Mouse (Mus musculus): ENCODE results near the gene Tmem51.

The Tmem51 gene

DNA sequence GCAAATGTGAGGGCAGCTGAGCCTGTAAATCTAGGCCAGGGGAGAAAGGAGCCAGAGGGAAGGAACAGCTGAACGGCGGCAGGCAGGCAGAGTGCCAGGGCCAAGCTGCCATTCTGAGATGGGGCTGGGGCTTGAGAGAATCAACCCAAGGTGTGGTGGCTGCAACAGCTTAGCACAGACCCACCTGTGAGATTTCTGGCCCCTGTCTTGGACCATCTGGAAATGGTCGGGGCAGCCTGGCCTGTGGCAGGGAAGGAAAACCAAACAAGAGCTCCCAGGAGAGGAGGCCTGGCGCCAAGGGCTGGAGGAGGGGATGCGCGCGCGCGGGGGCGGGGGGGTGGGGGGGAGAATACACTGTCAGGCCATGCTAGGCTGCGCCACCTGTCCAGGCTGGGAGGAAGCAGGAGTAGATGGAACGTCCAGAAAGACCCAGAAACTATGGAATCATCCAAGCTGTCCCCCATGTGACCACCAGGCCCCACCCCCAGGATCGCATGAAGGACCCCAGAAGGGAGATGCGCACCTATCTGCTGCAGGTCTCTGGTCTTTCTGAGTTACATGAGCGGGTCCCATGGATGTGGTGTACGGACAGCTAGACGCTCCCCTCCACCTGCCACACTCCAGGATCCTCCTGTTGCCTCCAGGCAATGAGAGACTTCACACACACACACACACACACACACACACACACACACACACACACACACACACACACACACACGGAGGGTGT is 3.0 kb downstream of the Tmem51 start:
- DNase-seq = peak; percentile 95

DNA sequence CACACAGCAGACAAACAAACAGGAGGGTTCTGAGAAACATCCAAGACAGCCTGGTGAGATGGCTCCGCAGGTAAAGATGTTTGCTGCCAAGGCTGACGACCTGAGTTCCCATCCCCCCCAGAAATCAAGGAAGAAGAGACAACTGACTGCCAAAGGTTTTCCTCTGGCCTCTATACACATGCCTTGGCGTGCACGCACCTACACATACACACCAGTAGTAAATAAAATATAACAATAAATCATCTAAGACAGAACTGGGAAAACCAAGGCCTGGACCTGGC is 3.7 kb downstream of the Tmem51 start:
- DNase-seq = peak; percentile 89

DNA sequence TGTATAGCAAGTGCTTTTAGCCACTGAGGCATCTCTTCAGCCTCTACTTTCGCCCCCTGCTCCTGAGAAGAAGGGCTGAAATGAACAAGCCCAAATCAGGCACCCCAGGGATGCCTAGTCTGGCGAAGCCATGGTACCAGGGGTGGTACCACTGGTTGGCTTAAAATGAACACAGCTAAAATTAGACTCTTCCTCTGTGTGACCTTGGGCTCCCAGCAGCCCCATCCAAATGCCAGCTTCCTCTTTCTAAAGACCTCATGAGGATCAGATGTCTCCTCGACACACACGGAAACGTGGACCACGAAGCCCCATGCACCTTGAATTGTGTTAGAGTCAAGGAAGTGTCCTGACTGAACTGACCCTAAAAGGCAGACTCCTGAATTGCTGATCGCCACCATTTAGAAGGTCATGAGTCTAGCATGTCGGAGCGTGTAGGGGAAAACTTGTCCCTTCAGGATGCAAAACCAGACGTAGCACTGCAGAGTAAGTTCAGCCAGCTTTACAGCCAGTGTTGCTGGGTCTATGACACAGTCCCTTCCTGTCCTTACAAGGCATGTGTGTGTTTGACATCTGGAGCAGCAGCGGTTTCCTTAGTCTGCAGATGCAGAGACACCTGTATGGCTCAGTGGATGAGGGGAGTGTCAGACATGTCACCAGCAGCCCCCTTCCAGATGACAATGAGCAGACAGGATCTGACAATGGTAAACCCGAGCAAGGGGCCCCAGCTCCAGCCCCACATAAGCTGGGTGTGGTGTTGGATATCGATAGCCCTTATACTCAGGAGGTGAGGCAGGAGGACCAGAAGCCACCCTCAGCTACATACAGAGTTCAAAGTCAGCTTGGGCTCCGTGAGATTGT is 4.2 kb downstream of the Tmem51 start:
- peak; percentile 94 for DNase-seq

DNA sequence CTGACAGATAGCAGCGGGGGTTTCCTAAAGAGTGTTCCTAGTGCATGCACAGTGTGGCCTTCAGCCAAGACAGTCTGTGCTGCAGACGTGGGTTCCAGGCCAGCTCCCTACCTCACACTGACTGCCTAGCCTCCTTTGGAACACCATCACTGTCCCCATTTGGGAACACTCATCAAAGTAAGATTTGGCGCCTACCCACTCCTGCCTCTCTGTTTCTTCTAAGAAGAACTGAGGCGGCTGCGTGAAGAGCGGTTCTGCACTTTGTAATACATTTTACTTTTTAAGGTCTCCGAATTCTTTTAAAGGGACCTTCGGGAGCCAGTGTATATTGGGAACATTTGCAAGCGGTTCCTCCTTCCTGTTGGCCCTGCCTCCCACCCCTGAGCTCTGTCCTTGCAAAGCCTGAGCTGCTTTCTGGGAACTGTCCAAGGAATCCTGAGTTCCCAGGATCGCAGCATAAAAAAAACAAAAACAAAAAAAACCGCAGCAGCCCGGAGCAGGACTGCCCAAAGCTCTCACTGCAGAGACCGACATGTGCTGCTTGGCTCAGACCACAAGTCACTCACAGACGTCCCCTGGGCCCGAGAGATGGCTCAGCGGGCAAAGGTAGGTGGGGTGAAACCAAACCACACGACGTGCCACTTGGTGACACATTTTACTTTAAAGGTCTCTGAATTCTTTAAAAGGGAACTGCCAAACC is 6.4 kb downstream of the Tmem51 start:
- peak; percentile 97 for DNase-seq

DNA sequence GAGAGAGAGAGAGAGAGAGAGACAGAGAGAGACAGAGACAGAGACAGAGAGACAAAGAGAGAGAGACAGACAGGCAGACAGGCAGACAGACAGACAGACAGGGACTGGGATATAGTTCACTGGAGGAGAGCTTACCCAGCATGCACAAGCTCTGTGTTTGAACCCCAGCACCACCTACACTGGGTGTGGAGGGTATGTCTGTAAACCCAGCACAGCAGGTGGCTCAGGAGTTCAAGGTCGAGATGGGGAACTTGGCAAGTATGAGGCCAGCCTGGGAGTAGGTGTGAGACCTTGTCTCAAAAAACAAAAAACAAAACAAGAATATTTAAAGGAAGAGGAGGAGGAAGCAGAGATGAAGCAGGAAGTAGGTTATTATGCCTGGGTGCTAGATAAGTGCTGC is 7.2 kb downstream of the Tmem51 start:
- DNase-seq = peak; percentile 85

DNA sequence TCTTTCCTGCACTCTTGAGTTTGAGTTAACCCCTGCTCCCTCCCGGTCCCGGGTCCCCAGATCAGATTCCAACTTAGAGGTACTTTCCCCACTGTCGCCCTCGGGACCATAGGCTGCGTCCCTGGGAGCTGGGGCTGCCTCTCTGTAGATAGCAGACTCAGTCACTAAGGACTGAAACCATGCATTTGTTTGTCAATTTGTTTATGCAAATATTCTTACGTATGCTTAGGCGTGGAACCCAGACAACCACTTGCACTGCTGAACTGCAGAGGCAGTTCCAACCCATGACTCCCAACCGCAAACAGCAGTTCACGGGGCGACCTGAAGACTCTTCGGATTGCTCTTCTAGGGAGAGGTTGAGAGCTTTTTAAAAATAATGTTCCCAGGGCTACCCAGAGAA is 8.2 kb downstream of the Tmem51 start:
- DNase-seq = no peak

DNA sequence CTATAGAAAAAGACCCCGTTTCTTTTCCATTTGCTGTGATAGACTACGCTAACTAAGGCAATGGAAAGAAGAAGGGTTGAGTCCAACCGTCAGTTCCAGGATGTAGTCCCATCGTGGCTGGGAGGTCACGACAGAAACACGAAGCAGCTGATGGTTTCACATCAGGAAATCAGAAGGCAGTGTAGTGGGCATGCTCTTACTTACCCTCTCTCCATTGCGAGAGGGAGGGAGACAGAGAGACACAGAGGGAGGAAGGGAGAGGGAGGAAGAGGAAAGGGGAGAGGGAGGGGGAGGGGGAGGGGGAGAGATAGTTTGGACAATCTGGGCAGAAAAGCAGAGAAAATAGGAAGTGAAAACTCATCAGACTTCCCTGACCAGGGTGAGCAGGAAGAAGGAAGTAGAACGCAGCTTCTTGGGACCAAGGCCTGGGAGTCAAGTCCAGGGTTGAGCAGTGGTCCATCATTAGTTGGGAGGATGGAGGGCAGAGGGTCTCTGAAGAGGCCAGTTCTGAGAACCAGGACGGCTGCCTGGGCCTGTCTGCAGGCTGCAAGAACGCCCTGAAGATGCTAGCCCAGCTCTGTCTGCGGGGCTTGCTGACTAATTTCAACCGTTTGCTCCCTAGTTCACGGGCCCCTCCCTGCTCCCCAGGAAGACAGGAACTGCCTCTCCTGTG is 9.9 kb downstream of the Tmem51 start:
- peak; percentile 90 for DNase-seq

DNA sequence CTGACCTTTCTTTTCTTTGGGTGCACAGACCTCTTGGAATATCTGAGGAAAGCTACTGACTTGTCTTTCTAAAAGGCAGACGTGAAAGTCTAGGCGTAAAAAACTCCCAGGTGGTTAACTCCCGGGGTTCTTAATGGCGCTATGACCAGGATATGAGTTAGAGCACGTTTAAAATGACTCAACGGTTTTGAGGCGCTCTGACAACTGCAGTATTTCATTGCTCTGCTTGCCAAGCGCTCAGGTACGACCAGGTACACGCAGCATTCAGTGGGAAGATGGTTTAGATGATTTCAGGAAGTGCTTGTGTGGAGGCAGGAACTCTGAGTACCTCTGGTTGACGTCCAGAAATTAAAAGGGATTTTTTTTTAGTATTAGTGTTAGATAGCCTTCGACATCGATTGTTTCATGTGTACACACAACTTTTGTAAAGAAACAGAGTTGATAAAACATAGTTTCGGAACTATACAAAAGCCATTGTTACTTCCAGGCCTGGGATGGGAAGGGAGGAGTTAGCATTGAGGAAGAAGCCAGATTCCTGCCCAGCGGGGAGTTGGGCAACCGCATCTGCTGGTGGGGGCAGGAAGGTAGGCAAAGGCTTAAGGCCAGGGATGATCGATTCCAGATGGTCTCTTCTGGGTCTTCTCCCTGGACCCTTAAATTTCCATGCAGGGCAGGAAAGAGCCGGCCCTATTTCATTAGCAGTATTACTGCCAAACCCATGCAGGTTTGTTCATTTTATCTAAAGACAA is 12.7 kb downstream of the Tmem51 start:
- DNase-seq = peak; percentile 93

DNA sequence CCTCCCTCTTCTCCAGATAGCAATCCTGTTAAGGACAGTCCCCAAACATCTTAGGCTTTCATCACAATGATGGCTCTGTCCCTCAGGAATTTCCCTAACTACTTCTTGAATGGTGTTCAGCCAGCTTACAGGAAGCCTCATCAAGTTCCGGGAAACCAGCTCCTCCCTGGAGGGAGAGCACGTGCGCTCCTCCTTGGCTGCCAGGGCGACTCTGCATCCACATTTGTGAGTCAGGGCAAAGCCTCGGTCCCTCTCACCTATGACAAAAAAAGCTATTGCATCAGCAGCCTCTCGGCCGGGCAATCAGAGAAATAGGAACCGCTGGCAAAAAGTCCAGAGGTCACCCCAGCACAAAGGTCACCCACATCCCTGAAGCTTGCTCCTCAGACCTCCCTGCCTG is 13.3 kb downstream of the Tmem51 start:
- DNase-seq = peak; percentile 95

DNA sequence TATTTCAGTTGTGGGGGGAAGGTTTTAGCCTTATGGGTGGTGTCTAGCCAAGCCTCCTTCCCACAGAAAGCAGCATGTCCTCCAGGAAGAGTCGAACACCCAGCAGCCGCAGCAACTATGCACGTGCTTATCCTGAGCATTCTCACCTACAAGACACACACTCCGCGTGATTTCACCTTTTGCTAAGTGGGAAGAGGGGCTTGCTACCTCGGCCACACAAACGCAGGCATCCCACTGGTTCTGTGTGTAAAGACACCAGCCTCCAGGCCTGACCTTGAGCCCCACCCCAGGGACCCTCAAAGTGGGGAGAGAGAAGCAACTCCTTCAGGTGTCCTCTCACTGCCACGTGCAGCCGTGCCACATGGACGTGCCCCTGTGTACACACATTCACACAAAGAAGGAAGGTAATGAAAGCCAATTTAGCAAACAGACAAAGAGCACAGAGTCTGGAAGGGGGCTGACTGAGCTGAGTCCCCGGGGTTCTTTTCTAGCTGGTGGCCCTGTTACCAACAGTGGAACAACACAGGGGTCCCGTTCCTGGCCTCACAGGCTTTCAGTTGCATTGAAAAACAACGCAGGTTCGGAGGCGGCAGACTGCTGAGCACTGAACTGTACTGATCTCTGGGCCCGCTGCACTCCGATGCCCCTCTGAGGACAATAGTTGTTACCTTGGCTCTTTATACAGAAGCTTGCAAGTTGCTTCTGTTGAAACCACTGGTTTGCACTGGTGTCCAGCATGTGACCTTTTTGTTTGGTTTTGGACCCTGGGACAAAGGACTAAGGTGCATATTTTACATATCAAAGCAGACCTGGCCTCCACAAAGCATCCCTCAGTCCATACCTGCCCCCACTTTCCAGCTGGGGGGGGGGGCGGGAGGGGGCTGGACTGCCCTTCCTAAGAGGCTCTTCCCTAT is 14.9 kb downstream of the Tmem51 start:
- DNase-seq = no peak

DNA sequence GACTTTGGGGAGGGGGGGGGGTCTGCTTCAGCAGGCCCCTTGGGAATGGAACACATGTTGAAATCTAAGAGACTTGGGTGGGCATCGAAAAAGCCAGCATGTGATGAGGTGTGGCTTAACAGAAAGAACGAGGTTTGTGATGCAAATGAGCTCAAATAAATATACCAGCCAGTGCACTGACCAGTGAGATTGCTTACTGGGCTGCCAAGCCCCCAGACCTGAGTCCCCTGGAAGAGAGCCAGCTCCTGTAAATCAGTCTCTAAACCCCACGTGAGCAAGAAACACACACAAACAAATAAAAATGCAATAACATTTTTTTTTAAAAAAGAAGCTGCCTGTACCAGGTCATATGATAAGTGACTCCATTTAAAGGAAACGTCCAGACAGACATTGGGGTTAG is 17.5 kb downstream of the Tmem51 start:
- DNase-seq = no peak

DNA sequence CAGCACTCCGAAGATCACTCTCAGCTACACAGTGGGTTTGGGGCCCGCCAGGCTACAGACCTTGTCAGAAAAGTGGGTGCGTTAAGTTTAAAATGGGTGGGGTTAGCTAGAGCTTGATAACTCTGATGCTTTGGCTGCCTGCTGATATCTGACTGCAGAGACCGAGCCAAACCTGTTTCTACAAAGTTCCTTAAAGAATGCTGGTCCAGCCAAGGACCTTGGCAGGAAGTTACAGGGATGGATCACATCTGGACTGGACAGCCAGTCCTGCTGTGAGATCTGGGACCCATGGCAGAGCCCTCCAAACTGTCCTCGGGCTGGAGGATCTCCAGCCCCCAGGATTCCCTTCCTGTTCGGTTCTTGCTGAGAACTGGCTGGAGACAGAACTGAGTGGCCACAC is 18.3 kb downstream of the Tmem51 start:
- DNase-seq = peak; percentile 97

DNA sequence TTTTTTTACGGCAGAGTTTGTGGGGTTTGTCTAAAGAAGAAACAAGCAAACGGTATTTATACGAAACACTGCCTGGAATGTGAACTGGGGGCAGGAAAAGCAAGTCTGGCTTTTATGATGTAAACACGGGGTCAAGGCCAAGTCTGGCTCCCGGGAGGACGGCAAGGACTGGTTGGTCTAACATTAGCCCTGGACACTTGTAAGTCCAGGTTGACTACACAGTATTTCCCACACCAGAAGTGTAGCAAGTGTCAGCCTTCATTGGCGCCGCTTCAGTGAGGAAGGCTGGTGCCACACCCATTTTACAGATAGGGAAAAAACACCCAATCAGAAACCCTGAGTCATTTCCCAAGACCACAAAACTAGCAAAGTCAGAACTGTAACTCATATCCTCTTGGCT is 18.8 kb downstream of the Tmem51 start:
- peak; percentile 98 for DNase-seq

DNA sequence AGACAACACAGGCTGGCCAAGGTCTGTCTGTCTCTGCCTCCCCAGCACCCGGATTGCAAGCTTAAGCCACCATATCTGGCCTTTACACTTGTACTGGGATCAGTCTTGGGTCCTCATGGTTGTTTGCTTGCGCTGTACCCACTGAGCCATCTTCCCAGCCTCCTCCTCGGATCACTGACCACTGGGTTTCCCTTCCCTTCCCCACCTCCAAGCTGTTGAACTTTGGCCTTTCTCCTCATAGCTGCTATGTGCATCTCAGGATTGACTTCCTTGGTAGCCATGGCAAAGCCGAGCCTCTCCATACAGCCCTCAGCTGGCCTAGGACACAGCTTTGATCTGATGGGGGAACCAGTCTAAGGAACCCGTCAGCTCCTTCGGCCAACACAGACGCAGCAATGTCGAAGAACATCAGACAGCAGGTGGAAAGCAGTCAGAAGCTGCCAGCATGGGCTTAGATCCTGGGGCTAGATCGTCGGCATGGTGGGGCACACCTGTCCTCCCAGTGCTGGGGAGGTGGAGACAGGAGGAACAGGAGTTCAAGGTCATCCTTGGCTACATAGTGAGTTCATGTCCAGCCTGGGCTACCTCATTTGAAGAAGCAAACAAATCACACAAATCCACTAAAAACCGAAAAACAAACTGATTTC is 19.4 kb downstream of the Tmem51 start:
- DNase-seq = peak; percentile 93

DNA sequence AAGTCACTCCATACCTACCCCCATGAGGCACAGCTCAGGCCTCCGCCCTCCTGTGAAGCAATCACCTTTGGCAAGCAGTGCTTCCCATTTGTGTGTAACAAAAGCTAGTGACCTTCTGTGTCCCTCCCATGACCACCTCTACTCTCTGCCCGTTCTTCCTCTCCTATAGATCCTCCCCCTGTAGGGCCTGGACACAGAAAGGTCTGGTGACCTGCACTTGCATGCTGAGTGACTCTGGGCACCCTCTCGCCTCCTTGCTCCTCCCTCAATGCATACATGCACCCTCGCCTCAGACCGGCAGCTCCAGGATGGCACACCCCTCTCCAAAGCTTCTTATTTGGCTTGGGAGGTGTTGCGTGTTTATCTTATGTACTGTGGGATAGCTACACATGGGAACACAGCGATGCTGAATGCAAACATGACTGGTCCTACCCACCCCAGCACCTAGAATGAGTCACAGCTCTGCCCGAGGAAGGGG is 21.0 kb downstream of the Tmem51 start:
- peak; percentile 90 for DNase-seq

DNA sequence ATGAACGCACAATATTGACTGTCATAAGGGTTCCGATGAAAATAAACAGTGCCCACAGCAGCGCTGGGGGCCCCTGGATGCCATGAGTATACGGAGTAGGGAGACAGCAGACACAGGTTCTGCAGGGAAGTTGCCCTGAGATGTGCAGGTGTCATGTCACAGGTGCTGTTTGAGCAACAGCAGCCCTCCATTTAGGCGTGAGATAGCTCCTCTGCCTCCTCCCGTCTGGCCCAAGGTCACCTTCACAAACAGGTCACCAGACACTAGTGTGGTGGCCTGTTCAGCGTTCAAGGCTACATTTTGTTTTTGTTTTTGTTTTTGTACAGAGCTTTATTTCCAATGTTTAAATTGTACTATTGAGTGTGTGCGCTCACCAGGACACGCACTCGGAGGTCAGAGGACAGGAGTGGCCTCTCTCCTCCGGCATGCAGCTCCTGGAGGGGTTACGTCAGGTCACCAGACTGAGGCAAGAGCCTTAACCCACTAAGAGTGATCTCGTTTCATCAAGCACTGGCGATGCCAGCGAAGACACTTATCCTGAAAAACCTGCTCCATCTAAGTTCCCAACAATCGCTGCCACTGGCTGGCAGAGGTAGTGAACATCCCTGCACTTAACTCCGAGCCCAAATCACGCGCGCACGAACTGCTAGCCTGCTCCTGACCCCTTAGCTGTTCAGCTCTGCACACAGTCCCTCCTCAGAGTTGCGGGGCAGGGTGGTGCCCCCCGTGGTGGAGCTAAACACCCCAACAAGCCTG is 22.4 kb downstream of the Tmem51 start:
- DNase-seq = peak; percentile 90

DNA sequence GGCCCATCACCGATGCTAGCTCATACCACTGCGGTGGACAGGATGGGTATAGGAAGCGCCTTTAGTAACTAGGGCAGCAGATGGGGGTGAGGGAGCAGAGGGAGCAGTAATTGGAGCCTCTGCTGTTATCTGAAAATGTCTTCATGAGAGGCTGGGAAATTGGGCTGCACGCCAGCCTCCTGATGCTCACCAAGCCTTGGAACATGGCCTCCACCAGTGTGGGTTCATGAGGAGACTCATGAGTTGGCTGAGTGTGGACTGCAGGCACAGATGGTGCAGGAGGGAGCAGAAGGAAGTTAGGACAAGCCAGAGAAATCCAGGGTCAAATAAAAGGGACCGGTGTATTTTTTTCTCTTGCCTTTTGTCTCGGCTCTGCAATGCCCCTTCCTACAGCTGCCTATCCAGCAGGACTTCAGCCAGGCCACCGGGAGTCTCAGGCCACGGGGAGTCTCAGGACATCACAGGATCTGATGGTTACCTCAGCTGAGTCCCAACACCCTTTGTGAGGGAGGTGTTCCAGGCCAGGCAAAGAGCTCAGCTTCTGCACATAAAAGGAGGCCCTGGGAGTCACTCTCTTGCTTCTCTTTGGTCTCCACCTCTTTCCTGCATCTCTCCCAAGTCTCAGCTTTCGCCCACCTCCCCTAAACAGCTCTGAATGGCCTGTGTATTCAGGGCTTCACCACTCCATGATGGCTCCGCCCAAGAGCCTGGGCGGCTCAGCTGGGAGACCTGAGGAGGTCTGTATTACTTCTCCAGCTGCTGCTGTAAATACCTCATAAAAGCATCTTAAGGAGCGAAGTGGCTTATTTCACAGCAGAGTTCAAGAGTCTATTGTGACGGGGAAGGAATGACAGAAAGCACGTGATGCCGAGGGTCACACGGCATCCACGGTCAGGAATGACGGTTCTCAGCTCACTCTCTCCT is 23.4 kb downstream of the Tmem51 start:
- peak; percentile 97 for DNase-seq

DNA sequence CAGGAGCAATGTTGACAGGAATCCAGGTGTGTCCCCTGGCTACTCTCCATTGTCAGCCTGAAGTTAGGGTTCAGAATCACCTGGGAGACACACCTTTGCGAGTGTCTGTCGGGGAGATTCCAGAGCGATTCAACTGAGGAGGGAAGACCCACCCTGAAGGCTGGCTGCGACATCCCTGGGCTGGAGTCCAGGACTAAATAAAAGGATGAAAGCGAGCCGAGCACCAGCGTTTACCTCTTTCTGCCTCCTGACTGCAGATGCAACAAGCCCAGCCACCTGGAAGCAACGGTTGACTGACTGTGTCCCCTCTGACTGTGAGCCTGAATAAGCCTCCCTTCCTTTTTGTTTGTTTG is 24.3 kb downstream of the Tmem51 start:
- DNase-seq = peak; percentile 87
